Mouse (Mus musculus) G1E (cell line): ENCODE data around the gene Hoxa3. TPM values are rescaled to one million over a fixed set of nuclear protein-coding genes. Genes with fewer than 3 reads are reported as not detected.

Source experiments
- ATAC-seq: 2 replicates; pipeline ENCODE4 v1.8.0; 2016; ENCODE audit warnings: mild to moderate bottlenecking; ENCODE audit not compliant: insufficient number of reproducible peaks, poor library complexity, low FRiP score, severe bottlenecking; ENCODE audit errors: extremely low read depth
- DNase-seq: peaks from one replicate; pipeline ENCODE4 v3.0.0; 2012; ENCODE audit warnings: low spot score
- H3K27me3 ChIP-seq: 2 replicates; pipeline ENCODE4 v1.6.1; 2012; ENCODE audit warnings: mild to moderate bottlenecking, low read length, inconsistent platforms; ENCODE audit not compliant: insufficient read depth
- H3K36me3 ChIP-seq: replicated peaks from 2 replicates; pipeline ENCODE3; 2012; ENCODE audit warnings: mild to moderate bottlenecking, inconsistent platforms
- H3K4me1 ChIP-seq: 2 replicates; pipeline ENCODE4 v1.6.1; 2012; ENCODE audit warnings: low read depth, low read length, inconsistent platforms, mixed read lengths; ENCODE audit not compliant: insufficient read depth
- H3K4me3 ChIP-seq: 2 replicates; pipeline ENCODE4 v1.5.1; 2012; ENCODE audit warnings: low read depth, mild to moderate bottlenecking, inconsistent platforms, low read length, moderate library complexity, mixed read lengths
- H3K9me3 ChIP-seq: replicated peaks from 2 replicates; pipeline ENCODE4 v1.6.1; 2012; ENCODE audit warnings: inconsistent platforms
- CTCF ChIP-seq: IDR thresholded peaks from 2 replicates; pipeline ENCODE4 v1.5.1; 2012; ENCODE audit warnings: low read depth, low read length, inconsistent platforms, mixed read lengths
- GATA1 ChIP-seq: IDR thresholded peaks from 2 replicates; pipeline ENCODE4 v1.6.1; 2012; ENCODE audit warnings: borderline replicate concordance, low read length, inconsistent platforms, mixed read lengths
- GATA2 ChIP-seq: IDR thresholded peaks from 2 replicates; pipeline ENCODE4 v1.6.1; 2012; ENCODE audit warnings: low read depth, low read length, inconsistent platforms, borderline replicate concordance
- POLR2AphosphoS5 ChIP-seq: IDR thresholded peaks from 2 replicates; pipeline ENCODE4 v1.6.1; 2012; ENCODE audit warnings: low read depth, low read length, inconsistent platforms; ENCODE audit not compliant: insufficient replicate concordance
- TAL1 ChIP-seq: conservative IDR thresholded peaks from 2 replicates; pipeline ENCODE4 v1.6.1; 2012; ENCODE audit warnings: low read depth, low read length, inconsistent platforms, mixed read lengths
- polyA plus RNA-seq: library from polyadenylated mRNA; stranded (reverse); fragments of >175 nt; gene quantifications from 2 replicates; pipeline ENCODE4 v1.2.3, GENCODE M21; 2012
- total RNA-seq, 2 experiments: library from RNA; stranded (forward) in 1 of 2; stranded (reverse) in 1 of 2; fragments of 200-1000 nt in 1 of 2; fragments of >200 nt in 1 of 2; fragmentation: Nextera tagmentation in 1 of 2; gene quantifications; 2 replicates each; pipeline ENCODE4 v1.2.3; 2014 to 2017

The Hoxa3 gene
- total and polyA plus RNA-seq, 3 experiments: 0.16 TPM; not detected in 2

DNA sequence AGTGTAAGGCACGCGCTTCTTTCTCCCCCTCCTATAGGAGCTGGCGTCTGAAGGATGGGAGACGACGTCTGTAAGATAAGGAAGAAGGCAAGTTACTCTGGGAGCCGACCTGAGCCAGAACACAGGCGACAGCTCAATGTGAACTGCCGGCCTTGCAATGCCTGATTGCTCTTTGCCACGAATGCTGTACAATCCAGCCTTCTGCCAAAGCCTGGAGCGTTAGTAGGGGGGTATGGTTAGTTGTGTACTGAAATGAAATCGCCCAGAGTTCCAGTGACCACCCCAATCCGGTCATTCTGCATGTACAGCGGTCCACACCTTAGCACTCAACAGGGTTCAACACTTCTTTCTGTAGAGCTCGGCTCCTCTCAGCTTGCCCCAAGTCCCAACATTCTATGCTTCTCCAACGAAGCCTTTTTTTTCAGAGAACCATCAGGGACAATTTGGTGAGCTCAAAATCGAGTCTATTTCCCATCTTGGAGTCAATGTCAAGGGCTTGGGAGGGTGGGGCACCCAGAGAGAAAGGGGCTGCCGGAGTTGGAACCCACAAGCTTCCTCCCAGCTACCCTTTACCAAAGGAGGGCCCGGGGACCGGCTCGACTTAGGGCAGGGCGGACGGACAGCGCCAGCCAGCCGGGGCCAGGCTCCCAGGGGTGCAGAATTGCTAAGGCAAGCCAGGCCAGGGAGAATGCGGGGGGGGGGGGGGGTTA, 46.1 kb upstream of the Hoxa3 start:
- no peak for TF ChIP-seq GATA1
- no peak for TF ChIP-seq CTCF
- no peak for TF ChIP-seq POLR2AphosphoS5
- TF ChIP-seq TAL1: no peak
- no peak for TF ChIP-seq GATA2
- H3K36me3 ChIP-seq: no peaks in the 10 kb centered on the region
- H3K4me3 ChIP-seq: no peak overlapping the region
- ATAC-seq: no peak
- H3K4me1 ChIP-seq: no peaks in the 10 kb centered on the region
- peaks cover 13% of the 10 kb centered on the region for H3K27me3 ChIP-seq
- DNase-seq: no peak
- H3K9me3 ChIP-seq: peaks cover 12% of the 10 kb centered on the region

DNA sequence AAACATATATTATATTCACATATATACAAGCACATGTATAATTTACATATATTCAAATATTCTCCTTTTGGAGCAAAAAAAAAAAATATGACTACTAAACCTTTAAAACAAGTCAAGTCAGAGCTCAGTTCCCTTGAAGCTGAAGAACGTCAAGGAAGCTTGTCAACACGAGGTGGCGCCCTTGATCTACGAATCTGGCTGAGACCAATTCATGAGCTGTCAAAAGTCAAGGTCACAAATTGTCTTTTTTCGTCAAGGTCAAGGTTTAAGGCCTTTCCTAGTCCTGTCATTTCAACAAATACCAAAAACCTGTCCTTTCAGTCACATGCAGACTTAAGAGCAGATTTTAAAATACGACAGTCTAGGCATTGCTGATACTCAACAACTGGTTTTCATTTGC, 43.8 kb upstream of the Hoxa3 start:
- no peak overlapping the region for H3K4me3 ChIP-seq
- H3K27me3 ChIP-seq: peaks cover 14% of the 10 kb centered on the region; the same call in 1 of the 2 replicates
- H3K36me3 ChIP-seq: no peaks in the 10 kb centered on the region
- peaks cover 12% of the 10 kb centered on the region for H3K9me3 ChIP-seq
- no peak for TF ChIP-seq GATA1
- no peak for TF ChIP-seq POLR2AphosphoS5
- no peak for TF ChIP-seq TAL1
- H3K4me1 ChIP-seq: no peaks in the 10 kb centered on the region
- no peak for DNase-seq
- ATAC-seq: no peak

DNA sequence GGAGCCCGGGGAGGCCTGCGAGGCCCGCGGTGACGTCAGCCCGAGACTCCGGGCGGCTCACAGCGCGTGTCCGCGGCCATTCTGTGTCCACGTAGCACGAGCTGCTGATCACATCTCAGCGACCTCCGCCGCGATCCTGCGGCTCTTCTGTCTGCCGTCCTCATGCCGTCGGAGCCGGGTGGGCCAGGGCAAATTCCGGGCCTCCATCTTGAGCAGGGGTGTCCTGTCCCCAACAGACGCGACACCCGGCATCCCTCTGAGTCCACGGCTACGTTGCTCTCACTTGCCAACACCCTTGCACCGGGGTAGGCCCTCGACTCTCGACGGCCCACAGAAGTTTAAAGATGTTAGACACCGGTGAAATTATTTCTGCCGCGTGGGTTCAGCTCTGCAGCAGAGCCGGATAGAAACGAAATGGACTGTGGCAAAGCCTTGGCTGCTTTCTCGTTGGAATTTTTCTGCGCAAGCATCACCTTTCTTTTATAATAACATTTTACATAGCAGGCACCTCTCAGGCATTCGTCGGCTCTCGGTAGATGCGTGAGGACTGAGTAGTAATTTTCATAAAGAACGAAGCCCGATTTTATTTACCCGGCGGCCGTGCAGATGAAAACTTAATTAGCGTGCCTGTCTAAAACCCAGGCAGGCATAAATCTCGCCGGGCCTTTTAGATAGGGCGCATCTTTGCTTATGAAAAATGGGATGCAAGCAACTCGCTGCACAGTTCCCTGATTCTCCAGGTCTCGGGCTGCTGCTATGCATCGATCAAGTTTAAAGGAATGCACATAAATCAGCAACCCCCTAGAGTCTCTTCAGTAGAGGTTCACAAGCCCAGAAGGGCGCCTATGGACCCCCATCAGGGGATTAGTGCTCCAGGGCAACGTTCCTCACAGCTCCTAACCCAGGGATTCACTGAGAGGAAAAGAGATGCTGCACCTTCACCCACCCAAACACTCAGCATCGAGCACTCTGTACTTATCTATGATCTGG, 40.7 kb upstream of the Hoxa3 start:
- Histone ChIP-seq H3K4me1 (no peaks in the 10 kb centered on the region), H3K27me3 (peaks cover 28% of the 10 kb centered on the region), H3K9me3 (no peaks in the 10 kb centered on the region), H3K4me3 (no peak overlapping the region), H3K36me3 (no peaks in the 10 kb centered on the region)
- ATAC-seq (no peak), DNase-seq (no peak)
- TF ChIP-seq TAL1: no peak
- no peak for TF ChIP-seq CTCF
- no peak for TF ChIP-seq GATA1
- no peak for TF ChIP-seq POLR2AphosphoS5
- TF ChIP-seq GATA2: no peak

DNA sequence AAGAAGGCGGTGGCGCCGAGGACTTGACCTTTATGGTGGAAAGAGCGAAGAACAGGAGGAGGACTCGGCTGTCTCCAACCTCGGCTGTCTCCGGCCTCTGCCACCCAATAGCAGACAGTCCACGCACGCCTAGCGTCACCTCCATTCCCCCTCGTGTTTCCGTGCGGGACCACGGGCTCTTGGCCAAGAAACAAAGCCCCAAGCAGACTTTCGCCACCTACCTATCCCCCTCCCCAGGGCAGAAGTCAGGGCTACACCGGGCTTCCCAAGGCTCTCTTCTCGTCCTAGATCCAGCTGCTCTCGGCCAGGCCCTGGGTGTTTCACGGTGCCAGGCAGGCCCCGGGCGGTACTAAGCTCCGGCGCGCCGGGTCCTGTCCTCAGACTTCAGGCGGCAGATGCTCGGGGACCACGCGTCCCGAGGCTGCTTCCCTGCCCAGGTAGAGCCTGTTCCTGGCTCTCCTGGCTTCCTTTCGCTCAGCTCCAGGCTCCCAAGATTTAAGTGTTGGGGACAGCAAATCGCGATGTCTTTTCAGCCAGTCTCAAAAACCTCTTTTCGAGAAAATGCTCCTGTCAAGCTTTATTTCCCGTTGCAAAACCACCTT, 39.7 kb upstream of the Hoxa3 start:
- Histone ChIP-seq H3K36me3 (no peaks in the 10 kb centered on the region), H3K27me3 (peaks cover 37% of the 10 kb centered on the region), H3K9me3 (no peaks in the 10 kb centered on the region), H3K4me3 (no peak overlapping the region), H3K4me1 (no peaks in the 10 kb centered on the region)
- DNase-seq (no peak), ATAC-seq (no peak)
- TF ChIP-seq TAL1 (no peak), GATA1 (no peak), GATA2 (no peak), CTCF (no peak), POLR2AphosphoS5 (no peak)

DNA sequence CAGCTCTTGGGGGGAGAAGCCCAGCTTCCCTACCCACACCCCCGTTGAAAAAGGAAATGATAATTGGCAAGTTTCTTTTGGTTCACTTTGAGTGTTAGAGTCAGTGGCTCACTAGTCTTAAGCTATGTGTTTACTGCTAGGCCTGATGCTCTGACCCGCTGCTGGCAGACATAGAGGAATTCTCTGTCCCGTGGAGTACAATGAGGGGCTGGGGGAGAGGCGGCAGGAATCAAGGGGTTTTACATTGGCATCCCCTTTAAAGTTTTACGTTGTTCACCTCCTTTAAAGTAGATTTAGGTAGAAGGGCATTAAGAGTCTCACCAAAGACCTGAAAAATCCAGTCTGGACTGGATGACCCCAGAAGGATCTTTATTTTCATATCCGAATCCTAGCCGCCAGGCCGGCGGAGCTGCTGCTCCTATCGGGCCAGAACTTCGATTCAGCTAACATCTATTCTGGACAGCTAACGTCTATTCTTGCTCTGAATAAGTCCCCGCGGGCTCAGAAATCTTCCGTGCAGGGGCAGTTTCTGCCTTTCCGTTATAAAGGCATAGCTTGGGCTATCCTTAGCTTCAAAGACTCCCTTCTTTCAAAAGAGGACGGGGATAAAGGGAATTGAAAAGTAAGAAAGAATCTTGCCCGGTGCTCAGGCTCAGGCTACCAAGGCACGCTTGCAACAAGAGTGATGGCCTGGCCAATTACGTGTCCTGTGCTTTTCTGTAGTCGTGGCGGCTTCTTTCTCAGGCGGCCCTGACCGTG, 39.1 kb upstream of the Hoxa3 start:
- ATAC-seq: no peak
- no peaks in the 10 kb centered on the region for H3K9me3 ChIP-seq
- no peaks in the 10 kb centered on the region for H3K4me1 ChIP-seq
- H3K4me3 ChIP-seq: no peak overlapping the region
- DNase-seq: no peak
- H3K27me3 ChIP-seq: peaks cover 41% of the 10 kb centered on the region
- TF ChIP-seq GATA2: no peak
- H3K36me3 ChIP-seq: no peaks in the 10 kb centered on the region
